Mouse (Mus musculus) CH12.LX (cell line): Measurements from ENCODE around the gene Mgat5.

Experiments used
- CTCF ChIP-seq, 2 experiments: IDR thresholded peaks in 1 of 2; conservative IDR thresholded peaks in 1 of 2; 2 replicates each; pipeline ENCODE4 v1.5.1; 2011 to 2012; ENCODE audit warnings: low read depth in 2 of 2, low read length in 2 of 2, improper control_type of control experiment in 1 of 2, inconsistent platforms in 1 of 2, mild to moderate bottlenecking in 1 of 2, moderate library complexity in 1 of 2
- POLR2A ChIP-seq: IDR thresholded peaks from 2 replicates; pipeline ENCODE4 v1.6.1; 2011; ENCODE audit warnings: low read depth, mild to moderate bottlenecking, improper control_type of control experiment, low read length

DNA sequence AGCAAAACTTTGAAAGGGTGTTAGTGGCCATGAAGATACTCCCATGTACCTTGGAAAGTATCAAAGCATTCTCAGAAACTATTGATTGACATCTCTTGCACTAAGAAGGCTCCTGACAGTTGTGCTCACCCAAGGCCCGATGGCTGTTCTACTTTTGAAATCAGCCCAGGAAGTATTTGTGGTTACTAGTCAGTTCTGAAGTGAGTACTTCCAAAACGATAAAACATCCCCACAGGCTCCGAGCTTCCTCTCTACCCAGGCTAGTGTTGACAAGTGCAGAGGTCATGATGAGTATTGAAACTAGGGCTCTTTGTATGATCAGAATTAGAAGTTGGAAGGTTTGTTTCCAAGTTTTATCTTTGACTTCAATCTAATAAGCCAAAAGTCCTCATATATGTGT lies 92.0 kb downstream of the Mgat5 start:
- no peak for TF ChIP-seq POLR2A
- TF ChIP-seq CTCF (conservative IDR thresholded peaks at IDR 0.05 in 1 of 2, IDR thresholded peaks at IDR 0.05 in 1 of 2; ENCODE audit: low read depth in 2 of 2, low read length in 2 of 2) = no peak
